Mouse (Mus musculus): ENCODE results near the gene 4931406P16Rik.

- TF ChIP-seq POLR2A (IDR thresholded peaks at IDR 0.05; ENCODE audit: borderline replicate concordance, extremely low read depth, insufficient read depth, insufficient read length, poor library complexity, severe bottlenecking) (no peak), CTCF (IDR thresholded peaks at IDR 0.05; ENCODE audit: borderline replicate concordance, extremely low read depth, insufficient read depth, insufficient read length) (no peak)
These were observed 91.6 kb downstream of the 4931406P16Rik start for GRCm38 (mm10) chr7:34221594-34222250.

All from brain, embryonic 14.5 days (tissue).